Mouse (Mus musculus): Measurements from ENCODE around the gene Btbd19. TPM values are rescaled to one million over a fixed set of nuclear protein-coding genes. Genes with fewer than 3 reads are reported as not detected.

Gene Btbd19
- total RNA-seq, 2 experiments from 2014 or later, result 11.5 to 13.2 TPM

- H3K27ac ChIP-seq, result no peak overlapping the region
- no peak for TF ChIP-seq CTCF (IDR thresholded peaks at IDR 0.05)
- no peak overlapping the region for H3K4me3 ChIP-seq
- intact Hi-C loops (cut with DNase I), result no loop called here
- no peak for DNase-seq (ENCODE audit: extremely low spot score in 1 of 2, low spot score in 2 of 2)
These were observed 30.7 kb downstream of the Btbd19 start for GRCm38 (mm10) chr4:117094626-117095361.

GRCm38 (mm10) chr4:117090586-117090985, 34.9 kb downstream of the Btbd19 start:
- H3K27ac ChIP-seq, result no peak overlapping the region
- intact Hi-C loops (cut with DNase I), result no loop called here
- no peak overlapping the region for H3K4me3 ChIP-seq
- no peak for TF ChIP-seq CTCF (IDR thresholded peaks at IDR 0.05)
- DNase-seq (ENCODE audit: extremely low spot score in 1 of 2, low spot score in 2 of 2), result no peak

GRCm38 (mm10) chr4:117087948-117088640, 37.4 kb downstream of the Btbd19 start:
- no peak overlapping the region for H3K4me3 ChIP-seq
- no peak for DNase-seq (ENCODE audit: extremely low spot score in 1 of 2, low spot score in 2 of 2)
- no peak overlapping the region for H3K27ac ChIP-seq
- no peak for TF ChIP-seq CTCF (IDR thresholded peaks at IDR 0.05)
- intact Hi-C loops (cut with DNase I), result no loop called here

- Histone ChIP-seq H3K4me3 (no peak overlapping the region), H3K27ac (no peak overlapping the region)
- DNase-seq (ENCODE audit: extremely low spot score in 1 of 2, low spot score in 2 of 2), result no peak
- intact Hi-C loops (cut with DNase I), result no loop called here
- no peak for TF ChIP-seq CTCF (IDR thresholded peaks at IDR 0.05)
These were observed 54.3 kb downstream of the Btbd19 start for GRCm38 (mm10) chr4:117071183-117071582.

- intact Hi-C loops (cut with DNase I), result no loop called here
- TF ChIP-seq CTCF (IDR thresholded peaks at IDR 0.05), result no peak
- no peak overlapping the region for H3K27ac ChIP-seq
- no peak overlapping the region for H3K4me3 ChIP-seq
- no peak for DNase-seq (ENCODE audit: extremely low spot score in 1 of 2, low spot score in 2 of 2)
These were observed 54.9 kb downstream of the Btbd19 start for GRCm38 (mm10) chr4:117070624-117071023.

- intact Hi-C loops (cut with DNase I), result no loop called here
- no peak for TF ChIP-seq CTCF (IDR thresholded peaks at IDR 0.05)
- DNase-seq (ENCODE audit: extremely low spot score in 1 of 2, low spot score in 2 of 2), result no peak
- Histone ChIP-seq H3K27ac (no peak overlapping the region), H3K4me3 (no peak overlapping the region)
These were observed 55.9 kb downstream of the Btbd19 start for GRCm38 (mm10) chr4:117069647-117070046.

Small RNA genes within 50 kb of the gene (microRNA-seq; reads per million reads assigned to microRNA genes)
- gene Gm22398, result 0 reads per million in 2 experiments

Other genes with a start within 250 kb of the Btbd19 start
- gene Zswim5, start 248.3 kb downstream of the Btbd19 start, total RNA-seq (2021), result 10 to 100 TPM in 1 of 2 experiments, 1 to 10 TPM in 1; 9.3 to 11.0 TPM
- gene Urod, start 131.3 kb downstream of the Btbd19 start, total RNA-seq (2021), result 10 to 100 TPM; 62.2 to 65.5 TPM
- gene Hectd3, start 130.4 kb downstream of the Btbd19 start, total RNA-seq (2021), result 10 to 100 TPM; 41.9 to 43.6 TPM
- 10 to 100 TPM; 14.8 to 21.3 TPM for gene Eif2b3, start 106.3 kb downstream of the Btbd19 start, total RNA-seq (2021)
- gene Ptch2, start 29.6 kb downstream of the Btbd19 start, total RNA-seq (2021), result 1 to 10 TPM; 1.7 to 3.5 TPM
- not detected for gene Tctex1d4, start 1.1 kb upstream of the Btbd19 start, total RNA-seq (2021)
- 10 to 100 TPM; 13.7 to 19.6 TPM for gene Plk3, start 8.2 kb upstream of the Btbd19 start, total RNA-seq (2021)
- 100 to 1,000 TPM; 512 to 526 TPM for gene Rps8, start 30.5 kb upstream of the Btbd19 start, total RNA-seq (2021)
- gene Kif2c, start 56.9 kb upstream of the Btbd19 start, total RNA-seq (2021), result not detected
- 1 to 10 TPM; 5.0 to 5.4 TPM for gene Tmem53, start 126.2 kb upstream of the Btbd19 start, total RNA-seq (2021)
- gene Armh1, start 126.4 kb upstream of the Btbd19 start, total RNA-seq (2021), result under 1 TPM in 1 of 2 experiments, not detected in 1; 0.63 TPM